ENCODE assay signal across 8 mouse cellular contexts in the genomic region with DNA sequence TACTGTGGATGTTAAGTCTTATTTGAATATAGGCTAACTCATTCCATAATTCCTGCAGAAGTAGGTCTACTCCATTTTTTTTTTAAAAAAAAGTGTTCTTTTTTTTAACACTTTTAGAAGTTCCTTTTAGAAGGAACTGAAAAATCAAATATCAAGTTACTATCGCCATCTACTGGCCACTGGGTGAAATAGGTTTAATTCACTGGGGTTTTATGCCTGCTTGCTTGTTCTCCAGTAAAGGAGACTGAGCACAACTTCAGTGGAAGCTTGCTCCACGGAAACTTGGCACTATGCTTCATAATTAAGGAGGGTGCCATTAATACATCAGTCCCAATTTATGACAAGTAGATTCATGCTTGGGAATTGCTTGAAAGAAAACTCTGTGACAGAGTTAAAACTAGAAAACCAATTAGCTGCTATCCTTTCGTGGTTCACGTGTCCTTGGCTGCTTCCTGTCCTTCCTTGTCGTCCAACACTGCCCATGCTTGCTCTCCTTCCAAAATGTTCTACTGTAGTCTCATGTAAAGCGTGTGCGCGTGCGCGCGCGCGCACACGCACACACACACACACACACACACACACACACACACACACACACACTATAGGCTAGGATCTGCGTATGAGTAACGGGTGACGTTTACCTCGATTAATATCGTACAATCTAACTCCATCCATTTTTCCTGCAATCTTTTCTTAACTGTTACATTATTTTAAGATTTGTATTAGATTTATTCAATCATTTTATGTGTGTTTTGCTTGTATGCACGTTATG. TPM values are rescaled to one million over a fixed set of nuclear protein-coding genes. Genes with fewer than 3 reads are reported as not detected.
DNase-seq lines count a peak whose midpoint lies in the region; ATAC-seq and TF ChIP-seq lines count a peak whose summit lies in the region.

No protein-coding gene starts in this region.

- no peak overlapping the region for H3K4me3 ChIP-seq in heart, adult 2 months
- H3K4me3 ChIP-seq in heart, embryonic 12.5 days = no peak overlapping the region
- H3K4me3 ChIP-seq in hindbrain, embryonic 14.5 days (replicated peaks; ENCODE audit: low read length) = no peak overlapping the region

- TF ChIP-seq POLR2A in heart, adult 2 months (IDR thresholded peaks at IDR 0.05; ENCODE audit: insufficient read depth, low read depth, low read length) = no peak

- H3K9me3 ChIP-seq in heart, embryonic 12.5 days (replicated peaks) = no peaks in the 10 kb centered on the region
- no peaks in the 10 kb centered on the region for H3K9me3 ChIP-seq in hindbrain, embryonic 14.5 days (ENCODE audit: control insufficient read depth, low read length)

- H3K79me2 ChIP-seq in heart, adult 2 months (replicated peaks; ENCODE audit: control insufficient read depth, insufficient read depth, low read length) = no peaks in the 10 kb centered on the region

- DNase-seq in heart, adult 2 months = no peak
- DNase-seq in 3134 (ENCODE audit: extremely low read depth, insufficient read length, low spot score) (peak; percentile 28), NIH3T3 (ENCODE audit: low read depth) (peak; percentile 82)
- DNase-seq in hindbrain, embryonic 14.5 days (ENCODE audit: low spot score) = peak; percentile 88
- no peak for DNase-seq in Muller cell, postnatal 12 days (ENCODE audit: inconsistent ontology term)
- DNase-seq in spleen, adult 18-20 months = no peak
- DNase-seq in adrenal gland, postnatal 25 days = no peak

- ATAC-seq in heart, embryonic 12.5 days (ENCODE audit: insufficient number of reproducible peaks, low FRiP score) = no peak
- no peak for ATAC-seq in hindbrain, embryonic 14.5 days (ENCODE audit: low FRiP score)

- peaks cover 10% of the 10 kb centered on the region for H3K4me1 ChIP-seq in heart, adult 2 months (ENCODE audit: control insufficient read depth, insufficient read depth, low read length)
- H3K4me1 ChIP-seq in heart, embryonic 12.5 days (replicated peaks) = peaks cover 6% of the 10 kb centered on the region
- no peaks in the 10 kb centered on the region for H3K4me1 ChIP-seq in hindbrain, embryonic 14.5 days (replicated peaks; ENCODE audit: control insufficient read depth, insufficient read depth, low read length)

- WGBS in heart, adult 2 months = 70% methylated on average over 20 of the region's 20 CpGs
- 70% methylated on average over 20 of the region's 20 CpGs for WGBS in heart, embryonic 12.5 days
- WGBS in hindbrain, embryonic 14.5 days = 78% methylated on average over 20 of the region's 20 CpGs

- no peaks in the 10 kb centered on the region for H3K27me3 ChIP-seq in heart, adult 2 months (ENCODE audit: control insufficient read depth, insufficient read depth, low read length)
- H3K27me3 ChIP-seq in heart, embryonic 12.5 days (replicated peaks) = no peaks in the 10 kb centered on the region
- no peaks in the 10 kb centered on the region for H3K27me3 ChIP-seq in hindbrain, embryonic 14.5 days (ENCODE audit: control insufficient read depth, insufficient read depth, low read length)

- intact Hi-C loops in heart, adult 2 months (cut with DNase I) = loop anchor here (2.0 to 5.0 kb wide), 5 partner anchors 61 to 441 kb away; a partner anchor contains a TSS

- TF ChIP-seq EP300 in heart, adult 2 months (IDR thresholded peaks at IDR 0.05; ENCODE audit: insufficient read depth, low read depth, low read length) = no peak

- H3K36me3 ChIP-seq in heart, adult 2 months (ENCODE audit: control insufficient read depth, insufficient read depth, low read length) = peaks cover 7% of the 10 kb centered on the region
- no peaks in the 10 kb centered on the region for H3K36me3 ChIP-seq in heart, embryonic 12.5 days
- no peaks in the 10 kb centered on the region for H3K36me3 ChIP-seq in hindbrain, embryonic 14.5 days (replicated peaks; ENCODE audit: control insufficient read depth, insufficient read depth)

- peak; percentile 85 for TF ChIP-seq CTCF in heart, adult 2 months (IDR thresholded peaks at IDR 0.05)

- H3K4me2 ChIP-seq in heart, embryonic 12.5 days = no peak overlapping the region
- no peak overlapping the region for H3K4me2 ChIP-seq in hindbrain, embryonic 14.5 days (replicated peaks)

- no peak overlapping the region for H3K9ac ChIP-seq in heart, adult 2 months (ENCODE audit: low read depth, low read length)
- no peak overlapping the region for H3K9ac ChIP-seq in heart, embryonic 12.5 days
- H3K9ac ChIP-seq in hindbrain, embryonic 14.5 days = no peak overlapping the region

- H3K27ac ChIP-seq in heart, adult 2 months = no peak overlapping the region
- no peak overlapping the region for H3K27ac ChIP-seq in heart, embryonic 12.5 days (ENCODE audit: poor library complexity, severe bottlenecking)
- no peak overlapping the region for H3K27ac ChIP-seq in hindbrain, embryonic 14.5 days

RNA-seq across cellular contexts. Expression of a gene that starts 10.9 kb away (rescaled TPM):
- total RNA-seq in heart, adult 2 months (2021) = 1 to 10 TPM; 6.3 to 6.7 TPM
- 1.8 and 3.8 TPM in 2 replicates for polyA plus RNA-seq in heart, adult 2 months (2012; rRNA removed)
- 12.8 and 13.1 TPM in 2 replicates for polyA plus RNA-seq in heart, embryonic 12.5 days (2016; fragmentation: Nextera tagmentation; extraction: Ambion mirVana)
- 19.2 and 20.4 TPM in 2 replicates for polyA plus RNA-seq in hindbrain, embryonic 14.5 days (2014; fragmentation: Nextera tagmentation; extraction: Ambion mirVana)
- total RNA-seq in adrenal gland, postnatal 25 days (2021) = 15.5 and 17.3 TPM in 2 replicates

Comparison
In these comparisons a context has a peak if more than half of its experiments do, and no peak if none do; other contexts are left out.
1. DNase-seq: peak in 3134 (single experiment), NIH3T3 (single experiment) and hindbrain, embryonic 14.5 days (single experiment); none in heart, adult 2 months (0 of 2), Muller cell, postnatal 12 days (single experiment), spleen, adult 18-20 months (0 of 2) and adrenal gland, postnatal 25 days (single experiment).